Mouse (Mus musculus): ENCODE data around the gene Rcn3. TPM values are rescaled to one million over a fixed set of nuclear protein-coding genes. Genes with fewer than 3 reads are reported as not detected.

Rcn3 gene
- polyA plus RNA-seq, 1 experiment from 2014 or later, result 149 TPM

DNA sequence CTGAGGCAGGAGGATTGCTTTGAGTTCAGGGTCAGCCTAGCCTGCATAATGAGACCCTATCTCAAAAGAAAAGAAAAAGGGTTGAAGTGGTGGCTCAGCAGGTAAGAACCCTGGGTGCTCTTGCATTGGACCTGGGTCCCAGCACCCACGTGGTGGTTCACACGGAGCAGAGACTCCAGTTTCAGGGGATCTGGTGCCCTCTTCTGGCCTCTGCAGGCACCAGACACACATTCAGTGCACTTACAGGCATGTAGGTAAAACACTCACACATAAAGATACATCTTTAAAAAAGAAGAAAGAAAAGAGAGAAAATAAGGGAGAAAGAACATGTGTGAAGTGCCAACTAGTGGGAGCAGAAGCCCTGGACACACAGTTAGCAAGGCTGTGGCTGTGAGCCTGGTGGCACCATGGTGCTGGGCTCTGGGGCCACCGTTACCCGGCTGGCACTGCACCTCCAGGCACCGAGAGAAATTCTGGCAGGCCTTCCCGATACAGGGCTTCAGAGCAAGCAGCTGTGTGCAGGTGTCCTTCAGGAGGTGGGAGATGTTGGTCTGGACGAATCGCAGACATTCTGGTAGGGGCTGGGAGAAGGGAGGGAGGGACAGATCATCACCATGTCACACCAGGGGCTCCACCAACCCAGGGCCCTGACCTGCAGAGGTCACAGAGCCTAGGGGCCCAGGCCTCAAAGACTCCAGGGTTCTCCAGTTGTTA, 41.6 kb upstream of the Rcn3 start:
- Histone ChIP-seq H3K4me3 (ENCODE audit: low read depth, low read length) (no peak overlapping the region), H3K27ac (ENCODE audit: low read depth, low read length) (no peak overlapping the region), H3K9ac (ENCODE audit: low read depth, low read length) (no peak overlapping the region), H3K9me3 (ENCODE audit: control insufficient read depth, low read length) (no peaks in the 10 kb centered on the region), H3K27me3 (ENCODE audit: control insufficient read depth, insufficient read depth, low read length) (peaks cover 2% of the 10 kb centered on the region; the same call in 1 of the 2 replicates), H3K36me3 (ENCODE audit: control insufficient read depth, insufficient read depth, low read length) (no peaks in the 10 kb centered on the region), H3K4me2 (replicated peaks; ENCODE audit: low read depth, low read length) (no peak overlapping the region), H3K4me1 (replicated peaks; ENCODE audit: control insufficient read depth, insufficient read depth, low read length) (no peaks in the 10 kb centered on the region; the same call in 1 of the 2 replicates)
- ATAC-seq (ENCODE audit: low FRiP score), result no peak
- no peak for DNase-seq (ENCODE audit: low spot score)
- 72% methylated on average over 8 of the region's 8 CpGs for WGBS

DNA sequence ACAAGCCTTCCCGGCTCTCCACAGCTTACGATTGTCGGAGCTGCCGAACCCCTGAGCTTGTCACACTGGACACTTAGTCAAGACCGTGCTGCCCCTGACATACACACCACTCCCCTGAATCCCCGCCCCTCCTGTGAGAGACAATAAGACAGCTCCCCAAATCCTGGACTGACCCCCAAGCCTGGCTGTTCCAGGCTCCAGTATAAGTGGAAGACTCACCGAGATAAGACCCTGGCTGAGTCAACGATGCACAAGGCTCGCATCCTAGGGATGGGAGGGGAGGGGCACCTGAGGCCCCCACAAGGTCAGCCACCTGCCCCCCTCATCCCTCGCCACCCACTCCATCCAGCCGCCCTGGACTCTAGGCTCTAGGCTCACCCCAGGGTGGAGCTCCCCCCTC, 39.8 kb upstream of the Rcn3 start:
- DNase-seq (ENCODE audit: low spot score), result no peak
- H3K27ac ChIP-seq (ENCODE audit: low read depth, low read length), result no peak overlapping the region

DNA sequence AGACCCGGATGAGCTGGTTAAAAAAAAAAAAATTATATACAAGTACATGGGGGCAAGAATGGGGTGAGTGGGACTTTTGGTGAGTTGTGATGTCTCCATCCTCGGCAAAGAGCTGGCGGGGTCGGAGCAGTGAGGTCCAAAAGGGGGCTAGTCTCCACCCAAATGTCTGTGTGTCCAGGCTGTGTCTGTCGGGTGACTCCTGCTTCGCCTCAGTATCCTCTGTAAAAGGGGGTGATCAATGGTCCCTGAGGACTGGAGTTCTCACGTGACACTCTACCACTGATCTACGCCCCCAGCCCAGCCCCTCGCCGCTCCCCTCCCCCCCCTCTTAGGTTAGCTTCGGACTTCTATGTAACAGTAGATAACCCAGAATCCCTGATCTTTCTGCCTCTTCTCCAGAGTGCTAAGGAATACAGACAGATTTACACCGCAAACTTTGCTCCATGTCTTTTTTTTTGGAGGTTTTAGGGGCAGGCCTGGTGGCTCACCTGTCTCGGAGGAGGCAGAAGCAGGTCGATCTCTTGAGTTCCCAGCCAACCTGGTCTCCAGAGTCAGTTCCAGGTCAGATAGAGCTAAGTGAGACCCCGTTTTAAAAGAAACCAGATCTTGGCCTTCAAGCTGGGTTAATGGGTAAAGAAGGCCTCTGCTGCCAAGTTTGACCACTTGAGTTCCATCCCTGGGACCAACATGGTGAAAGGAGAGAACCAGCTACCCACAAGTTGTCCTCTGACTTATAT, 37.9 kb upstream of the Rcn3 start:
- peak overlapping the region; percentile 93 for H3K27ac ChIP-seq (ENCODE audit: low read depth, low read length)
- WGBS, result 44% methylated on average over 15 of the region's 15 CpGs

More for the DNA sequence above, 39.8 kb upstream of the Rcn3 start:
- ATAC-seq (ENCODE audit: low FRiP score), result no peak
- Histone ChIP-seq H3K4me2 (replicated peaks; ENCODE audit: low read depth, low read length) (no peak overlapping the region), H3K4me1 (replicated peaks; ENCODE audit: control insufficient read depth, insufficient read depth, low read length) (peaks cover 4% of the 10 kb centered on the region), H3K27me3 (ENCODE audit: control insufficient read depth, insufficient read depth, low read length) (peaks cover 2% of the 10 kb centered on the region; the same call in 1 of the 2 replicates), H3K9ac (ENCODE audit: low read depth, low read length) (no peak overlapping the region), H3K9me3 (ENCODE audit: control insufficient read depth, low read length) (no peaks in the 10 kb centered on the region), H3K4me3 (ENCODE audit: low read depth, low read length) (no peak overlapping the region), H3K36me3 (ENCODE audit: control insufficient read depth, insufficient read depth, low read length) (peaks cover 6% of the 10 kb centered on the region)
- WGBS, result 83% methylated on average over 11 of the region's 11 CpGs

DNA sequence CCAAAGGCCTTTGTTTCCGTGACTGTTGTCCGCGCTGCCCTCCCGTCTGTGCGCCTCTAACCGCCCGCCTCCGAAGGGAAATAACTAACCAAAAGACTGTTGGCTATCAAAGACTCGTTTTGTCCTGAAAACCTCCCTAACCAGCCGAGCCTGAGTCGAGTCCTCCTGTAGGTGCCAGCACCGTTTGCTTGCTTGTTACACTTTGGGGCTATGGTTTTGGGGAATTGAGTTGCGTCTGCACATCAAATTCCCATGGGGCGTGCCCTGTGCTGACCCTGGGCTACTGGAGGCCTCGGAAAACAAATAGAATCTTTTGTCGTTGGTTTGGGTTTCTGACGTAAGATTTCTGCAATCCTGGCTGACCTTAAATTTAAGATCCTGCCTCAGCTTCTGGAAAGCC, 37.3 kb upstream of the Rcn3 start:
- peaks cover 21% of the 10 kb centered on the region for H3K36me3 ChIP-seq (ENCODE audit: control insufficient read depth, insufficient read depth, low read length)
- peak; percentile 80 for DNase-seq (ENCODE audit: low spot score)
- no peak for ATAC-seq (ENCODE audit: low FRiP score)
- peak overlapping the region; percentile 45 for H3K4me2 ChIP-seq (replicated peaks; ENCODE audit: low read depth, low read length)
- H3K9me3 ChIP-seq (ENCODE audit: control insufficient read depth, low read length), result no peaks in the 10 kb centered on the region
- peaks cover 8% of the 10 kb centered on the region for H3K4me1 ChIP-seq (replicated peaks; ENCODE audit: control insufficient read depth, insufficient read depth, low read length)
- under 1% methylated on average over 17 of the region's 17 CpGs for WGBS
- H3K27ac ChIP-seq (ENCODE audit: low read depth, low read length), result peak overlapping the region; percentile 93
- H3K27me3 ChIP-seq (ENCODE audit: control insufficient read depth, insufficient read depth, low read length), result no peaks in the 10 kb centered on the region
- H3K4me3 ChIP-seq (ENCODE audit: low read depth, low read length), result peak overlapping the region; percentile 38
- peak overlapping the region; percentile 70 for H3K9ac ChIP-seq (ENCODE audit: low read depth, low read length)

More for the DNA sequence above, 37.9 kb upstream of the Rcn3 start:
- H3K9me3 ChIP-seq (ENCODE audit: control insufficient read depth, low read length), result no peaks in the 10 kb centered on the region
- H3K27me3 ChIP-seq (ENCODE audit: control insufficient read depth, insufficient read depth, low read length), result no peaks in the 10 kb centered on the region
- H3K4me2 ChIP-seq (replicated peaks; ENCODE audit: low read depth, low read length), result peak overlapping the region; percentile 45
- DNase-seq (ENCODE audit: low spot score) (no peak), ATAC-seq (ENCODE audit: low FRiP score) (no peak)
- H3K4me1 ChIP-seq (replicated peaks; ENCODE audit: control insufficient read depth, insufficient read depth, low read length), result peaks cover 8% of the 10 kb centered on the region
- peak overlapping the region; percentile 70 for H3K9ac ChIP-seq (ENCODE audit: low read depth, low read length)
- peaks cover 21% of the 10 kb centered on the region for H3K36me3 ChIP-seq (ENCODE audit: control insufficient read depth, insufficient read depth, low read length)
- H3K4me3 ChIP-seq (ENCODE audit: low read depth, low read length), result peak overlapping the region; percentile 38

- Histone ChIP-seq H3K27me3 (ENCODE audit: control insufficient read depth, insufficient read depth, low read length) (no peaks in the 10 kb centered on the region), H3K4me1 (replicated peaks; ENCODE audit: control insufficient read depth, insufficient read depth, low read length) (peaks cover 8% of the 10 kb centered on the region), H3K9me3 (ENCODE audit: control insufficient read depth, low read length) (no peaks in the 10 kb centered on the region), H3K36me3 (ENCODE audit: control insufficient read depth, insufficient read depth, low read length) (peaks cover 21% of the 10 kb centered on the region), H3K9ac (ENCODE audit: low read depth, low read length) (peak within 1 kb of the TSS; percentile 100), H3K4me2 (replicated peaks; ENCODE audit: low read depth, low read length) (peak within 1 kb of the TSS; percentile 93), H3K4me3 (ENCODE audit: low read depth, low read length) (peak within 1 kb of the TSS; percentile 99), H3K27ac (ENCODE audit: low read depth, low read length) (peak within 1 kb of the TSS; percentile 93)
- WGBS, result under 1% methylated on average over 48 of the region's 48 CpGs
- peak; percentile 94 for ATAC-seq (ENCODE audit: low FRiP score)
- DNase-seq (ENCODE audit: low spot score), result peak; percentile 98
These were observed 36.7 kb upstream of the Rcn3 start, which contains the start of gene Rpl13a for GRCm38 (mm10) chr7:45128624-45129246. Rpl13a (minus strand) TSS chr7:45128761.

GRCm38 (mm10) chr7:45127700-45128224, 35.7 kb upstream of the Rcn3 start:
- DNase-seq (ENCODE audit: low spot score) (peak; percentile 31), ATAC-seq (ENCODE audit: low FRiP score) (no peak)
- WGBS, result 1% methylated on average over 6 of the region's 6 CpGs
- peak overlapping the region; percentile 93 for H3K4me2 ChIP-seq (replicated peaks; ENCODE audit: low read depth, low read length)
- H3K4me1 ChIP-seq (replicated peaks; ENCODE audit: control insufficient read depth, insufficient read depth, low read length), result peaks cover 8% of the 10 kb centered on the region
- H3K9ac ChIP-seq (ENCODE audit: low read depth, low read length), result peak overlapping the region; percentile 100
- H3K9me3 ChIP-seq (ENCODE audit: control insufficient read depth, low read length), result no peaks in the 10 kb centered on the region
- H3K27ac ChIP-seq (ENCODE audit: low read depth, low read length), result peak overlapping the region; percentile 84
- peaks cover 22% of the 10 kb centered on the region for H3K36me3 ChIP-seq (ENCODE audit: control insufficient read depth, insufficient read depth, low read length)
- peak overlapping the region; percentile 99 for H3K4me3 ChIP-seq (ENCODE audit: low read depth, low read length)
- no peaks in the 10 kb centered on the region for H3K27me3 ChIP-seq (ENCODE audit: control insufficient read depth, insufficient read depth, low read length)

DNA sequence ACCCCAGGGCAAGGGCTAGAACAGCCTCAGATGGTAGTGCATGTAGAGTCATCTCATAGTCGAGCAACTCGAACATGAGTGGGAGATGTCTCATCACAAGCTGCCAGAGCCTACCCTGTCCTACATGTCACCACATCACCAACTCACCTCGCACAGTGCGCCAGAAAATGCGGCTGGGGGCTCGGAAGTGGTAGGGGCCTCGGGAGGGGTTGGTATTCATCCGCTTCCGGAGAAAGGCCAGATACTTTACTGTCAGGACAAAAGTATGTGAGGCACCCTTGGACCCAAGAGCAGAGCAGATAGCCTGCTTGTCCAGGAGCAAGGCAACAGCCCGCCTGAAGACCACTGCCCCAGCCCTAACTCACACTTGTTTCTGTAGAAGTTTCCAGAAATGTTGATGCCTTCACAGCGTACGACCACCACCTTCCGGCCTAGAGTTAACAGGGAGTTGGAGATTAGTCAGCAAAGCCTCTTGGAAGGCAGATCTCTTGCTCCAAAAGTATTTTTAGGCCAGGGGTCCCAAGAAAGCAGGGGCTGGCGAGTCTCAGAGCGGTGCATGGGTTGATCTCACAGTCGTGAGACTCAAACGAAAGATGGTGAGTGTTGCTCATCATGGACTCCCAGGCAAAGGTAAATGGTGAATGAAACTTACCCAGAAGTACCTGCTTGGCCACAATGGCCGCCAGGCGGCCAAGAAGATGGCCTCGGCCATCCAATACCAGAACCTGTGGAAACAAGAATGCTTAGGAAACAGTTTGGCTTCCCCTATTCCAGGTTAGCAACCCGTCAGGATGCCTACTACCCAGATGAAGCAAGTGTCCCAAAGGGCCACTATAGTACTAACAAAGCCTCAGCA, 35.1 kb upstream of the Rcn3 start:
- Histone ChIP-seq H3K9me3 (ENCODE audit: control insufficient read depth, low read length) (no peaks in the 10 kb centered on the region), H3K4me3 (ENCODE audit: low read depth, low read length) (peak overlapping the region; percentile 99), H3K36me3 (ENCODE audit: control insufficient read depth, insufficient read depth, low read length) (peaks cover 27% of the 10 kb centered on the region), H3K27me3 (ENCODE audit: control insufficient read depth, insufficient read depth, low read length) (no peaks in the 10 kb centered on the region), H3K27ac (ENCODE audit: low read depth, low read length) (peak overlapping the region; percentile 84), H3K4me2 (replicated peaks; ENCODE audit: low read depth, low read length) (peak overlapping the region; percentile 93), H3K9ac (ENCODE audit: low read depth, low read length) (peak overlapping the region; percentile 100), H3K4me1 (replicated peaks; ENCODE audit: control insufficient read depth, insufficient read depth, low read length) (peaks cover 8% of the 10 kb centered on the region)
- DNase-seq (ENCODE audit: low spot score), result peak; percentile 34
- 60% methylated on average over 21 of the region's 21 CpGs for WGBS
- ATAC-seq (ENCODE audit: low FRiP score), result no peak

Measured in hindbrain, embryonic 11.5 days (tissue).